Mouse (Mus musculus) small intestine, adult 2 months (tissue): ENCODE results near the gene Olfr749.

ENCODE experiments used
- CTCF ChIP-seq: fragments of 200-500 bp; IDR thresholded peaks from 2 replicates; pipeline ENCODE4 v1.5.1; 2012; ENCODE audit warnings: low read depth, mild to moderate bottlenecking, control low read depth, inconsistent platforms, low read length, moderate library complexity, mixed read lengths; ENCODE audit not compliant: insufficient replicate concordance, insufficient read length; ENCODE audit errors: extremely low read depth
- POLR2A ChIP-seq: fragments of 200-500 bp; IDR thresholded peaks from 2 replicates; pipeline ENCODE4 v1.6.1; 2012; ENCODE audit warnings: low read depth, mild to moderate bottlenecking, control low read depth, inconsistent platforms, low read length, moderate library complexity

GRCm38 (mm10) chr14:50740334-50740733 is 4.6 kb downstream of the Olfr749 start:
- TF ChIP-seq POLR2A, result no peak
- no peak for TF ChIP-seq CTCF
